In the genomic region with DNA sequence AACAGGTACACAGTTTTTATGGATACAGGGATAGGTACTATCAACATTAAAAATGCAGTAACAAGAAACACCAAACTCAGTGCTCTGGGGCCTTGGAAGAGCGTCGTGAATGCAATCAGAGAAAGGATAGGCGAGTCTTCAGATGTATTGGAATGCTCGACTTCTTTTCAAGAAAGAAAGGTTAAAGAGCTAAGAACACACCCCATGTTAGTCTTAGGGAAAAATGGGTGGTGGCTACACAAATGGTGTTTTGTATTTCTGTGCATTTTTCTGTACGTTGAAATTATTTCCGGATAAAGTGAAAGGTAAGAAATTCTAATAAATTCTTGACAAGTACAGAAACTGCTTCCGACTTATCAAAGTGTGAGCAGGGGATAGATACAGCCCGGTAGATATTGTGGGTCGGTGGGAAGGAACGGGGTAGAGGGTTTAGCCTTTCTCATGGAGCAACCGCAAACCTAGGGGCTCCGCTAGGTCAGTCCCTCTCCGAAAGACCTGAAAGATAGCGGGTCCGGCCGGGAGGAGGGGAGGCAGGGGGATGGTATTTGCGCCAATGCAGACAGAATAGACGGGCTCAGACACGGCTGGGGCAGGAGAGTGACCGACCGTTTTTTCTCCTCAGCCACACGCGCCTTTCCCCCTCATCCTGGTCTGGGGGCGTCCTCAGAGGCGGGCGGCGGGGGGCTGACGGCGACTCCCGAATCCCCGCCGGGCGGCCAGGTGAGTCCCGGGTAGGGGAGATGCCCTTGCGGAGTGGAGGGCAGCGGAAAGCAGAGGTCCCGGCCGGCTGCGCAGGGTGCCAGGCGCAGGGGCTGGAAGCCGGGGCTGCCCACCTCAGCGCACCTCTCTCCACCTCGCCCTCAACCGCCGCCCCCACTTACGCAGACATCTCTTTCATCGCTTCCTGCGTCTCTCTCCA, we compare ENCODE assay signal across 8 mouse cellular contexts. TPM values are rescaled to one million over a fixed set of nuclear protein-coding genes. Genes with fewer than 3 reads are reported as not detected.
DNase-seq lines count a peak whose midpoint lies in the region; ATAC-seq and TF ChIP-seq lines count a peak whose summit lies in the region.

No protein-coding gene starts in this region.

- H3K4me3 ChIP-seq in hindbrain, embryonic 11.5 days (ENCODE audit: low read depth, low read length): peak overlapping the region; percentile 96
- peak overlapping the region; percentile 75 to 95 for H3K4me3 ChIP-seq in liver, embryonic 14.5 days (ENCODE audit: insufficient read depth in 1 of 2, low read depth in 2 of 2, low read length in 2 of 2)

- H3K36me3 ChIP-seq in hindbrain, embryonic 11.5 days (ENCODE audit: control insufficient read depth, insufficient read depth, low read length): no peaks in the 10 kb centered on the region
- H3K36me3 ChIP-seq in liver, embryonic 14.5 days (replicated peaks; ENCODE audit: control insufficient read depth, insufficient read depth, low read depth): peaks cover under 1% of the 10 kb centered on the region; the same call in 1 of the 2 replicates

- H3K4me2 ChIP-seq in hindbrain, embryonic 11.5 days (replicated peaks; ENCODE audit: low read depth, low read length): peak overlapping the region; percentile 68
- peak overlapping the region; percentile 92 for H3K4me2 ChIP-seq in liver, embryonic 14.5 days (ENCODE audit: low read depth)

- peak overlapping the region; percentile 95 for H3K9ac ChIP-seq in hindbrain, embryonic 11.5 days (ENCODE audit: low read depth, low read length)
- H3K9ac ChIP-seq in liver, embryonic 14.5 days (replicated peaks): peak overlapping the region; percentile 79

- H3K4me1 ChIP-seq in hindbrain, embryonic 11.5 days (replicated peaks; ENCODE audit: control insufficient read depth, insufficient read depth, low read length): no peaks in the 10 kb centered on the region
- peaks cover 4 to 5% of the 10 kb centered on the region in 2 experiments; a peak in 2 of 4 replicates for H3K4me1 ChIP-seq in liver, embryonic 14.5 days (replicated peaks; ENCODE audit: control insufficient read depth in 2 of 2, insufficient read depth in 2 of 2, low read length in 1 of 2)

- WGBS in hindbrain, embryonic 11.5 days: under 1% methylated on average over 35 of the region's 48 CpGs
- 1% methylated on average over 46 of the region's 48 CpGs for WGBS in liver, embryonic 14.5 days (ENCODE audit: insufficient replicate concordance)

- no peak for TF ChIP-seq EP300 in liver, embryonic 14.5 days (IDR thresholded peaks at IDR 0.05; ENCODE audit: low read depth)

- H3K27ac ChIP-seq in hindbrain, embryonic 11.5 days (ENCODE audit: low read depth, low read length): peak overlapping the region; percentile 94
- H3K27ac ChIP-seq in liver, embryonic 14.5 days: peak overlapping the region; percentile 55; the same call in 1 of the 2 replicates

- H3K27me3 ChIP-seq in hindbrain, embryonic 11.5 days (ENCODE audit: control insufficient read depth, insufficient read depth, low read length): no peaks in the 10 kb centered on the region
- peaks cover 7% of the 10 kb centered on the region for H3K27me3 ChIP-seq in liver, embryonic 14.5 days (ENCODE audit: control insufficient read depth, insufficient read depth, low read length)

- peak; percentile 3 to 4 for DNase-seq in layer of hippocampus, adult 8-10 months (ENCODE audit: low spot score in 2 of 2)
- no peak for DNase-seq in layer of hippocampus, postnatal 25 days (ENCODE audit: extremely low spot score in 1 of 2, low spot score in 1 of 2)
- peak; percentile 29 for DNase-seq in MN1 (ENCODE audit: low spot score)
- peak; percentile 51 for DNase-seq in embryo, embryonic 10.5 days (ENCODE audit: low spot score)
- peak; percentile 53 for DNase-seq in hindbrain, embryonic 11.5 days (ENCODE audit: low spot score)
- peak in 1 of 3 experiments; percentile 1 for DNase-seq in liver, embryonic 14.5 days (ENCODE audit: low read depth in 3 of 3, low spot score in 3 of 3)
- peak; percentile 32 for DNase-seq in retina, embryonic 14.5 days (ENCODE audit: low spot score)
- DNase-seq in cerebellum, adult 11-12 months: no peak

- peak; percentile 85 for ATAC-seq in hindbrain, embryonic 11.5 days (ENCODE audit: low FRiP score)
- ATAC-seq in liver, embryonic 14.5 days (ENCODE audit: insufficient read depth): peak; percentile 85

- no peaks in the 10 kb centered on the region for H3K9me3 ChIP-seq in hindbrain, embryonic 11.5 days (ENCODE audit: control insufficient read depth, low read length)
- no peaks in the 10 kb centered on the region for H3K9me3 ChIP-seq in liver, embryonic 14.5 days (ENCODE audit: control insufficient read depth, low read length)

- TF ChIP-seq CTCF in liver, embryonic 14.5 days (IDR thresholded peaks at IDR 0.05; ENCODE audit: low read depth): no peak

RNA-seq across cellular contexts. Expression of gene Papolg, which starts 0.7 kb away (rescaled TPM):
- 10 to 100 TPM; 19.0 to 24.0 (median 21.4) TPM for total RNA-seq in layer of hippocampus, adult 8-10 months (2022)
- 10 to 100 TPM; 19.0 TPM for total RNA-seq in layer of hippocampus, postnatal 25 days (2021)
- 26.7 and 31.1 TPM in 2 replicates for polyA plus RNA-seq in hindbrain, embryonic 11.5 days (2014; fragmentation: Nextera tagmentation; extraction: Ambion mirVana)
- 1.9 and 3.1 TPM in 2 replicates for polyA plus RNA-seq in liver, embryonic 14.5 days (2012; rRNA removed)
- 4.4 and 4.9 TPM in 2 replicates for polyA plus RNA-seq in liver, embryonic 14.5 days (2014; fragmentation: Nextera tagmentation; extraction: Ambion mirVana)

Comparison
In these comparisons a context has a peak if more than half of its experiments do, and no peak if none do; other contexts are left out.
1. DNase-seq: peak in layer of hippocampus, adult 8-10 months (2 of 2), MN1 (single experiment), embryo, embryonic 10.5 days (single experiment), hindbrain, embryonic 11.5 days (single experiment) and retina, embryonic 14.5 days (single experiment); none in layer of hippocampus, postnatal 25 days (0 of 2) and cerebellum, adult 11-12 months (single experiment).